Mouse (Mus musculus): Measurements from ENCODE around the gene Btbd9.

DNA sequence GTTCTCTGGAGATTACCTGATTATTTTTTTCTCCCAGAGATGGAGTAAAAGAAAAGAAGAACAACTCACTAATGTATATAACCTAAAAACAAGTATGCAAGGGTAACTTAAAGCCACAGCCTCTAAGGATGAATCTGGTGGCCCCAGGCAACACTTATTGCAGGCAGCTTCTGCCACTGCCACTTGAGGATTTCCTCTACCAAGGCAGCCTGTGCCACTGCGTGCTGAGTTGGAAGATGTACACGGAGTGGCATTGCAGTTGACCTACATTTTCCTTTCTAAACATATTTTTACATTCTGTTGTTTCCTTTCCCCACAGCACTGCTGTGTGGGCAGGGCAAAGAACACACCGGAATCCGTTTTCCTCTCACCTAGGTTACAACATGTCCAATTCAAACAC is 184.3 kb downstream of the Btbd9 start:
- TF ChIP-seq EP300 (IDR thresholded peaks at IDR 0.05) (no peak), CTCF (IDR thresholded peaks at IDR 0.05) (no peak)
